Mouse (Mus musculus) liver, adult 2 months (tissue): ENCODE results near the gene Tgtp2. TPM values are rescaled to one million over a fixed set of nuclear protein-coding genes. Genes with fewer than 3 reads are reported as not detected.
A peak's percentile ranks its signal among the peaks of the same experiment; 100 is the strongest.

ENCODE experiments used
- DNase-seq: peaks from one replicate; pipeline ENCODE4 v3.0.0-alpha.2; 2011; ENCODE audit warnings: low read depth, low spot score; ENCODE audit errors: extremely low read depth
- H3K27ac ChIP-seq: fragments of 200-500 bp; replicated peaks from 2 replicates; pipeline ENCODE4 v1.5.1; 2012; ENCODE audit warnings: low read depth, mild to moderate bottlenecking, control low read depth, inconsistent platforms, low read length; ENCODE audit not compliant: insufficient read depth
- H3K27me3 ChIP-seq: fragments of 200-500 bp; 2 replicates; pipeline ENCODE4 v1.6.1; 2012; ENCODE audit warnings: mild to moderate bottlenecking, moderate library complexity, low read length, inconsistent platforms; ENCODE audit not compliant: control insufficient read depth, insufficient read depth
- H3K36me3 ChIP-seq: fragments of 200-500 bp; 2 replicates; pipeline ENCODE4 v1.6.1; 2012; ENCODE audit warnings: low read length, inconsistent platforms; ENCODE audit not compliant: control insufficient read depth, insufficient read depth
- H3K4me1 ChIP-seq: fragments of 200-500 bp; 2 replicates; pipeline ENCODE4 v1.6.1; 2011; ENCODE audit warnings: low read length; ENCODE audit not compliant: control insufficient read depth, insufficient read depth
- H3K4me3 ChIP-seq: fragments of 200-500 bp; 2 replicates; pipeline ENCODE4 v1.5.1; 2011; ENCODE audit warnings: low read depth, mild to moderate bottlenecking, control low read depth, low read length, moderate library complexity; ENCODE audit not compliant: insufficient read depth
- H3K79me2 ChIP-seq: fragments of 200-500 bp; 2 replicates; pipeline ENCODE4 v1.6.1; 2012; ENCODE audit warnings: inconsistent platforms, mild to moderate bottlenecking, low read length, moderate library complexity; ENCODE audit not compliant: control insufficient read depth, insufficient read depth
- H3K9ac ChIP-seq: fragments of 200-500 bp; 2 replicates; pipeline ENCODE4 v1.6.1; 2012; ENCODE audit warnings: low read depth, mild to moderate bottlenecking, control low read depth, inconsistent platforms, low read length
- CTCF ChIP-seq: fragments of 200-500 bp; IDR thresholded peaks from 2 replicates; pipeline ENCODE4 v1.5.1; 2011; ENCODE audit warnings: low read depth, low read length, control low read depth
- POLR2A ChIP-seq: fragments of 200-500 bp; IDR thresholded peaks from 2 replicates; pipeline ENCODE4 v1.6.1; 2011; ENCODE audit warnings: low read length, control low read depth; ENCODE audit not compliant: insufficient read depth; ENCODE audit errors: extremely low read depth
- WGBS: fragments of 180-500 bp; shearing (Covaris S2); methylation state at CpG from one replicate; pipeline ENCODE4 v1.1.7; 2018; 5-methylcytosine and 5-hydroxymethylcytosine counted together
- polyA plus RNA-seq: library from polyadenylated mRNA; depleted of rRNA; stranded (reverse); fragments of >200 nt; gene quantifications from 2 replicates; pipeline ENCODE4 v1.2.3, GENCODE M21; 2012
- total RNA-seq: library from RNA; depleted of rRNA; stranded (reverse); fragments of >200 nt; gene quantifications from 2 replicates; pipeline ENCODE4 v1.2.3, GENCODE M21; 2014

The Tgtp2 gene
- total and polyA plus RNA-seq, 2 experiments, result 1.3 to 6.9 TPM

DNA sequence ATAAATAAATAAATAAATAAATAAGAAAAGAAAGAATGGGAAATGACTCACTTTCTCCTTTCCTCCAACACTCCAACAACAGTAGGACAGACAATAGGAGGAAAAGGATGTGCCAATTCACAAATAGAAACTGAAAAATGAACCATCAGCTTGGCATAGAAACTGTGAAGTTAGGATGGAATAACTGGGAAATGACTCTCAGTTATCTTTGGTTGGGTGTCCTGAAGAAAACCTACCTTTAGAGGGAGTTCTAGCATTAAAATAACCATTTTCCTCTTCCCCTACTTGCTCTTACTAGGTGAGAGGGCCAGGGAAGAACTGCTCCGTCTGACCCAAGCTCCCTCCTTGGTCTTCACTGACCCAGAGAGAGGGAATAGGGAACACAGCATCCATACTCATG lies 41.7 kb upstream of the Tgtp2 start:
- DNase-seq, result no peak
- WGBS, result 81% methylated on average over 1 of the region's 1 CpGs
- Histone ChIP-seq H3K4me3 (no peak overlapping the region), H3K79me2 (no peaks in the 10 kb centered on the region), H3K9ac (no peak overlapping the region), H3K27me3 (no peaks in the 10 kb centered on the region), H3K36me3 (no peaks in the 10 kb centered on the region), H3K27ac (no peak overlapping the region), H3K4me1 (peaks cover 5% of the 10 kb centered on the region; the same call in 1 of the 2 replicates)
- TF ChIP-seq POLR2A, result no peak
- TF ChIP-seq CTCF, result no peak

DNA sequence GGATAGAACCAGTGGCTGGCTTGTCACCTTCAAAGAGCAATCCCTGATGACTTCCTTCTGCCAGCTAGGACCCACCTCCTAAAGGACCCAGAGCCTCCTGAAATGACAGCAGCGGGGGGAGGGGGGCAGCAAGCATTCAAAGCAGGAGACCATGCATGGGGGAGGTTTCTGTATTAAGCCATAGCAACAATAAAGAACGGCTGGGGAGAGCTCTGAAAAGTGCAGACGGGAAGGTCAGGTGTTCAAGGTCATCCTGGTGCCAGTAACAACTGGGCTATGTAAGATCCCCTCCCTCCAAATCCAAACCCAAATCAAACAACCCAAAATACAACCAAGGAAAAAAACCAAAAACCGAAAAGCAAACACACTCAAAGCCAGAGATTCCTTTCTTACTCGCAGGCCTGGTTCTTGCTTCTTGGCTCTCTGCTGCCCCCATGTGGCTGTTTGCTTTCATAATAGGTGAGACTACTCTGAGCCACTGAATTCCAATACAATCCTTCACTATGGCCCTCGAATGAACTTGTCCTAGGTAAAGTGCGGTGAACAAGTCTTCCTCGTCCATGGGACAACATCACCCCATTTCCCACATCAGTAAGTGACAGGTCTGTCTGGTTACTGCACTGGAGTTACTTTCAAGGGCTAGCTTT lies 39.2 kb upstream of the Tgtp2 start:
- H3K27ac ChIP-seq, result no peak overlapping the region
- H3K36me3 ChIP-seq, result no peaks in the 10 kb centered on the region
- H3K27me3 ChIP-seq, result no peaks in the 10 kb centered on the region
- TF ChIP-seq POLR2A (no peak), CTCF (peak; percentile 73)
- no peaks in the 10 kb centered on the region for H3K79me2 ChIP-seq
- DNase-seq, result peak; percentile 68
- 0 out of 2 replicates have a peak overlapping the region, but pooled peaks have one; percentile 35 for H3K9ac ChIP-seq
- peaks cover 5% of the 10 kb centered on the region; the same call in 1 of the 2 replicates for H3K4me1 ChIP-seq
- 9% methylated on average over 8 of the region's 8 CpGs for WGBS
- H3K4me3 ChIP-seq, result no peak overlapping the region

DNA sequence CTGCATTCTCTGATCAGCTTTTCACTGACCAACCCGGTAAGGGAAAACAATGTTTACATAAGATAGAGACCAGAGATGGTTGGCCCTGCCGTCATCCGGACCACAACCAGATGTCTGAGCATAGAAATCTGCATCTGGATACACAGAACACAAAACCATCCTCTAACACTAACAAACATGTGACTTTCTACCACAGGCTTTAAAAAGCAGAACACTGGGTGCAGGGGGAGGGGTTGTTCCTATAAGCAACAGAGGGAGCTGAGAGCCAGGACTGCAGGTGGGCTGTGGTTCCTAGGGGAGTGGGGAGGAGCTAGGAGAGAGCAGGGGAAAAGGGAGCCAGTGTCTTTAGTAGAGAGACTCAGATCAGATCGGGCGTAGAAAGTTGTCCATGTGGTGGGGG lies 37.5 kb upstream of the Tgtp2 start:
- Histone ChIP-seq H3K27ac (no peak overlapping the region), H3K36me3 (peaks cover 5% of the 10 kb centered on the region), H3K4me3 (no peak overlapping the region), H3K27me3 (no peaks in the 10 kb centered on the region), H3K79me2 (no peaks in the 10 kb centered on the region), H3K4me1 (peaks cover 5% of the 10 kb centered on the region; the same call in 1 of the 2 replicates), H3K9ac (no peak overlapping the region)
- 61% methylated on average over 5 of the region's 5 CpGs for WGBS
- TF ChIP-seq POLR2A (no peak), CTCF (no peak)
- DNase-seq, result no peak

DNA sequence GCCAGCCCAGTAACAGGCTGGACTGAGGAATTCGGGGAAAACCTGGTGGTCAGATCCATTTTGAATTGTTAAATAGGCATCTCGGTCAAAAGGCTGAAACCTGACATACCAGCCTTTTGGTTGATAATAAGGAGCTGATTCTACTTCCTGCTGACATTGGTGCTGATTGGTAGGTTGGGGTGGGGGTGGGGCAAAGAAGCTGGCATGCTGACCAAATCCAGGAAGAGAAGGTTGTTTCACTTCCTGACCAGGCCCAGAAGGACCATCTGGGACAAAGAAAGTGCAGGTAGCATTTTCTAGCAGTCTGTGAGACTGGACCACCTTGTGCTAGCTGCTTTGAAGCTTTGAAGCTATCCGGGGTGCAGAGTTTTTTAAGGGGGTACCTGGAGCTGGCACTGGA lies 36.4 kb upstream of the Tgtp2 start:
- Histone ChIP-seq H3K79me2 (no peaks in the 10 kb centered on the region; the same call in 1 of the 2 replicates), H3K27me3 (no peaks in the 10 kb centered on the region), H3K4me1 (peaks cover 5% of the 10 kb centered on the region), H3K9ac (no peak overlapping the region), H3K27ac (no peak overlapping the region), H3K4me3 (no peak overlapping the region), H3K36me3 (peaks cover 6% of the 10 kb centered on the region)
- TF ChIP-seq CTCF (no peak), POLR2A (no peak)
- WGBS, result 90% methylated on average over 3 of the region's 3 CpGs
- DNase-seq, result no peak

DNA sequence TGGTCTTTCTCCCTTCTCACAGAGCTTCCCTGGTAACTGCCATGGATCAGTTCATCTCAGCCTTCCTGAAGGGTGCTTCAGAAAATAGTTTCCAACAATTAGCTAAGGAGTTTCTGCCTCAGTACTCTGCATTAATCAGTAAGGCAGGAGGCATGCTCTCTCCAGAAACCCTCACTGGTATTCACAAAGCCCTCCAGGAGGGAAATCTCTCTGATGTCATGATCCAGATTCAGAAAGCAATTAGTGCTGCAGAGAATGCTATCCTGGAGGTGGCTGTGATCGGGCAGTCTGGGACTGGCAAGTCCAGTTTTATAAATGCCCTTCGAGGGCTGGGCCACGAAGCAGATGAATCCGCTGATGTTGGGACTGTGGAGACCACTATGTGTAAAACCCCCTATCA lies 31.4 kb upstream of the Tgtp2 start:
- WGBS, result 98% methylated on average over 4 of the region's 4 CpGs

DNA sequence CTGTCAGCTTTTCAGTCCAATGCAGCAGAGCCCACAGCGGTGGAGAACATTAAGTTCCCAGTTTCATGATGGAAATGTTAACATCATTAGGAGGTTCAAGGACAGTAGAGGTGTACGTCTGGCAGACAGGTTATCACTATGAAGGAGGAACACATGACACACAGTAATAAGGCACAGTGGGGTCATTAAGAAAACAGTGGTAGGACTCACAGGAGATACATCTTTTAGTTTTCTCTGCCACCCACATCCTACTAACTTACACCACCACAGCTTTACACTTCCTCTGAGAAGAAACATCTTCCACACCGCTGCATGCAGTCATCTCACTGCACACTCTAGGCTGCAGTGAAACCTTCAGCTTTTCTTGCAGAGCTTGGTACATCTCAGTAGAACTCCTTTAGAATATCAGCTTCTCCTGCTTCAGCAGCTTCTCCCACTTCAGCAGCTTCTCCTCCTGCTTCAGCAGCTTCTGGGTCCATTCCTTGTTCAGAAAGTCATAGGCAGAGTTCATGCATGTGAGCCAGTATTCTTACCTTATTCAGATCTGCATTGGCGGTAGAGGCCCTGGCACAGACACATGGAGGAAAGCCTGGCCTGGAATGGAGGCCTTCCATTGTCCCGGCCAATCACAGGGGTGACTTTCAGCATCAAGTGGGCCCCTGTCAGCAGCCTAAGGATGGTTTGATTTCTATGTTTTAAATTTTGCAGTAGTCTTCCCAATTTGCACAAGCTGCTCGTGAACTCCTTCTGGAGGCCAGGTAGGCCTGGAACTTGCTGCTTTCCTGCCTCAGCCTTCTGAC lies 30.1 kb upstream of the Tgtp2 start:
- 77% methylated on average over 6 of the region's 6 CpGs for WGBS
- TF ChIP-seq CTCF (no peak), POLR2A (no peak)
- peaks cover 16% of the 10 kb centered on the region for H3K4me1 ChIP-seq
- no peaks in the 10 kb centered on the region; the same call in 1 of the 2 replicates for H3K79me2 ChIP-seq
- no peak for DNase-seq
- no peak overlapping the region for H3K4me3 ChIP-seq
- H3K36me3 ChIP-seq, result peaks cover 8% of the 10 kb centered on the region
- no peaks in the 10 kb centered on the region for H3K27me3 ChIP-seq
- no peak overlapping the region for H3K9ac ChIP-seq
- H3K27ac ChIP-seq, result no peak overlapping the region

More for the DNA sequence above, 31.4 kb upstream of the Tgtp2 start:
- Histone ChIP-seq H3K27me3 (no peaks in the 10 kb centered on the region), H3K79me2 (no peaks in the 10 kb centered on the region; the same call in 1 of the 2 replicates), H3K9ac (no peak overlapping the region), H3K27ac (no peak overlapping the region), H3K4me1 (peaks cover 10% of the 10 kb centered on the region), H3K36me3 (peaks cover 8% of the 10 kb centered on the region), H3K4me3 (no peak overlapping the region)
- TF ChIP-seq CTCF (no peak), POLR2A (no peak)
- DNase-seq, result no peak
